Mouse (Mus musculus) CD4-positive helper T cell, adult 2 months (primary cell): ENCODE results near the gene Tgfbi.

Experiments
- DNase-seq: peaks from one replicate; pipeline ENCODE4 v3.0.0-alpha.2; 2012; ENCODE audit warnings: low read depth, missing footprints, low spot score

Gene Tgfbi

DNA sequence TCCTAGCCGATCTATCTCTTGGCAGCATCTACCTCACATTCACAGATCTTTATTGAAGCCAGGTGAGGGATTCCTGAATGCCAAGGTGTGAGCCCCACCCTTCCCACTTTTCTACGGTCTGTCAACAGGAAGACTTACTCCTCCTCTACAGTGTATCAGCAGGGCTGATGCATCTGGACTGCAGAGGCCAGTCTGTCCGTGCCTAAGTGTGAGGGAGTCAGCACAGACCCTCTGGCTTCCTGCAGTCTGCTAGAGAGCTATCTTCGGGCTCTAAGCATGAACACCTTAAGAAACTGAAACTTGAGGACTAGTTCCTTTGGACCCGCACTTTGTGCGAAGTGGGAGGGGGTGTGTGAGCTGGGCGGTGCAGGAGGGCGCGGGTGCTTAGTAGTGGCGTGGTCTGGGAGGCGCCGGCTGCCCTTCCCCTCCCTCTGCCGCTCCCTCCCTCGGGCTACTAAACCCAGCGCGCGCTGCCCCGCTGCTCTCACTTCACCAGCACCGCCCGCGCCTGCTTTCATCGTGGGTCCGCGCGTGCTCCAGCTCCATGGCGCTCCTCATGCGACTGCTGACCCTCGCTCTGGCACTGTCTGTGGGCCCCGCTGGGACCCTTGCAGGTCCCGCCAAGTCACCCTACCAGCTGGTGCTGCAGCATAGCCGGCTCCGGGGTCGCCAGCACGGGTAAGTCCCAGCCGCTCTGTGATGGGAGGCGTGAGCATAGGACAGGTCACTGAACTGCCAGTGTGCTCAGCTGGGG is at the start of gene Tgfbi:
Gene Tgfbi (plus strand): TSS at position 421 of the 754 bp plus-strand sequence.
- DNase-seq: no peak

DNA sequence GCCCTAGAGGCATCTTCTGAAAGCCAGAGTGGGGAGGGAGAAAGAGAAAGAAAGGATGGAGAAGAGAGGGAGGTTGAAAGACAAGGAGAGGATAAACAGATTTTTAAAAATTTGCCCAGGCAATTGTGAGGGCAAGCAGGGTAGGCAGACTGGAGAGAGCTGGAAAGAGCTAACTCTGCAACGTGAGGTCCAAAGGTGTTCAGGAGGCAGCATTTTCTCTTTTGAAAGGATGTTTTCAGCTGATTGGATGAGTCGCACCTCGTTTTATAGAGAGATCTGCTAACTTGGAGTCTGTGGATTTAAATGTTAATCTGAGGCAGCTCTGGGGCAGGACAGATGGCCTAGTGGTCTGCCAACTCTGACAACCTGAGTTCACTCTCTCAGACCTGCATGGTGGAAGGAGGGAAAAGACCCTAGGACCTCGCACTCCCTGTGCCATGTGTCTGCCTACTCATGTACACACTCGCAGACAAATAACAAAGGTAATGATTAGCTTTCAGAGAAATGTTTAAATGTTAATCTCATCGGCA is 49.4 kb upstream of the Tgfbi start:
- DNase-seq: no peak

DNA sequence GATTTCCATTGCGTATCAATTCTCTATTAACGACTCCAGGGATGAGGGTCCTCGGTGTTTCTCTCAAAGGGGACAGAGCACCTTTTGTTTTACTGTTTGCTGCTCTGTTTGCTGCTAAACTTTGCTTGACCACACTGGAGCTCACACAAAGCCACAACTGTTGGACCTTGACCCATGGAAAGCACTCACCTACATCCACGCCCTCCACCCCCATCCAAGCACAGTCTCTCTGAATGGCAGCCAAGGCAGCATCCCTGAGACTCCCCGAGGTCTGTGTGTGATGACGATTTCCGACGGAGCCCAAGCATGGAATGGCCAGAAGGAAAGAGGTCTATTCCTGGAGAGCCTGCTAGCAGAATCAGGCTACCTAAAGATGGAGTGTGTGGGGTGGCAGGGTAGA is 48.2 kb upstream of the Tgfbi start:
- no peak for DNase-seq

DNA sequence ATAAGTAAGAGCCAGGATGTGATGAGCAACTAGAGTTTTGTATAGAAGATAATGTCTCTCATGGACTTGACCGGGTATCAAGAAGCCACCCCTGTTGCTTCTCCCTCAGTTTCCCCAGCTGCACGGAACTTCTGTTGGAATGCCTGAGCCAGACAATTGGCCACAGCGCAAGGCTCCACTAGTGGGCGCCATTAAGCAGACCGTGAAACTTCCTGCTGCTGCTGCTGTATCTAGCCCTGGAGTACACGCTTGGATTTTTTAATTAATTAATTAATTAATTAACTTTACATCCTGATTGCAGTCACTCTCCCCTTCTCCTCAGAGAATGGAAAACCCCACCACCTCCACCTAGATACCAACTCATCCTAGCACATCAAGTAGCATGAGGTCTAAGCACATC is 46.2 kb upstream of the Tgfbi start:
- DNase-seq: no peak

DNA sequence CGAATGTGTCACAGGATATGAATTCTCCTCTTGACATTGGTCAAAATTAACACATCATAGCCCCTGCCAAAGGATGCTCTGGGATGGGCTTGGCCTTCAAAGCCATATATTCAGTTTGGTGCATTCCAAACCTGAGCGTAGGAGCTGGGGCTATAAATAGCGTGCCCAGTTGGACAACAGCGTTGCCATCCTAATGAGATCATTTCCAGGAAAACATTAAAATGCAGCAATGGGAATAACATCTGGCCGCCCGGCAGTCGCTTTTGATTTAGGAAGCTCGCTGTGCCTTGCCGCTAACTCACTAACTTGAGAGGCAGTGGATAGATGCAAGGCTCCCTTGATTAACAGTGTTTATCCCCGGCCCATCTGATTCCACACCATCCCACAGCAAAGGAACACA is 43.0 kb upstream of the Tgfbi start:
- no peak for DNase-seq

DNA sequence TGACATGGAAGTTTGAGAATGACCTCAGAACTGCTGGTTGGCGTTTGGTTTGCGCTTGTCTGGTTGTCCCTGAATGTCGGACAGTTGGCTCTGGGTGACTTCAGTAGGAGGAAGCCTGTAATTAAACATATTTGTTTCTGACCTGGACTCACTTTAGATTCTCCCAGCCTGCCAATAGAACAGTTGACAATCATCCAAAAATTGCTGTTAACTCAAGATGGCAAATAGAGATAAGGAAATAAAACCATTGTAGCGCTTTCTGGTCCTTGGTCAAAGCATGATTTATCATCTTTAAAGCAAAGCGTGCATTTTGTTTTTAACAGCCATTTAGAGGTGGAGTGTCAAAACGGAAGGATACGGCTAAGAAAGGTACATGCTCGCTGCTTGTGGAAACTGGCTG is 37.7 kb upstream of the Tgfbi start:
- DNase-seq: no peak

DNA sequence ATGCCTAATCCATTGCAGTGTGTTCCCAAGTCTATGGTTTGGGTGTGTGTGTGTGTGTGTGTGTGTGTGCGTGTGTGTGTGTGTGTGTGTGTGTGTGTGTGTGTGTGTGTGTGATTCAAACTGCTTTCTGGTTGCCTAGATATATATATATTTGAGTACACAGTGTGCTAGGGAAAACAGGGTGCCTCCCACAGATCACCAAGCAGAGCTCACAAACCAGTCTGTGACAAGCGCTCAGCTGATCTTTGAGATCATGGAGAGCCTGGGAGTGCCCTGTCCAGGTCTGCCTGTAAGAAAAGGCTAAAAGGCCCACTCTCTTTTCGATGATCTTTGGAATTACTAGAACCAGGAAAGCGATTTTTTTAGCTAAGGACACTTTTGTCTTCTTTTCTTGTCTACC is 34.2 kb upstream of the Tgfbi start:
- DNase-seq: no peak

DNA sequence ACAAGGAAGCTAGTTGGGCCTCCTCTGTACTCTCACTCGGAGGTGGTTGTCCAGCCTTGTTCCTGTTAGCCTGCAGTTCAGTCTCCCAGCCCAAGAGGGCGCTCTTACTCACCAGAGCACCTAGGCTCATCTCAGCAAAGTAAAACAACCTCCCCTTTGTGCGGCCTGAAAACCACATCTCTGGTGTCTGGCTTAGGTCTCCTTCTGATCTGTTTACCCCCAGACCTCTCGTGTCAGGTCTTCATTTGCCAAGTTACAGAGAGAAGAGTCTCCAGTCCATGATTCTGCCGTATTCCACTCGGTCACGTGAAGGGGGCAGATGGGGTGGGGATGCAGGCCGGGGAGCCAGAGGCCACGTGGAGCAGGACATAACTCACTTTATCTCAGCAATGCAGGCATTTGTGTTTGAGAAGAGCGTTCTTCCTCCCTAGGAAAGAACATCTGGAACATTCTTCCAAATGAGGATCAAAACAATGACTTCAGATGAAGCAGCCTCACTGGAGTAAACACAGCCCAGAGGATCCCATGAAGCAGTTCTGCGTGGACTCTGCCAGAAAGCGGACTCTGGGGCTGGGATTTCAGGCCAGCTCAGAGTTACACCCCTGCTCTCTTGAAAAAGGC is 33.5 kb upstream of the Tgfbi start:
- DNase-seq: peak; percentile 34

DNA sequence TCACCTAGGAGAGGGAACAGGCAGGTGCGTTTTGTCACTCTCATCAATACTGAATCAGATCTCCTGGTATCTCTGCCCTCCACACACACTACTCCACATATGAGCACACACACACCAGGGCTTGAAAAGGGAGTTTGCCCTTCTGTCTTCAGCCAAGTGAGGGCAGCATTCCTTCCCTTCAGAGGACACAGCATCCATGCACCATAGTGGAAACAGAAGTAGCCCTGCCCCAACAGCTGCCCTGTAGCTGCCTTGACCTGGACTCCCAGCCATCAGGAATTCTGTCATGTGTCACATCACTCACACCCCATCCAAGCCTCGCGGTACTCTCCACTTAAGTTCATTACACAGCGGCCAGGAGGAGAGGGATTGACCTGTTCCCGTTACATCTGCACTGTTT is 31.2 kb upstream of the Tgfbi start:
- no peak for DNase-seq

DNA sequence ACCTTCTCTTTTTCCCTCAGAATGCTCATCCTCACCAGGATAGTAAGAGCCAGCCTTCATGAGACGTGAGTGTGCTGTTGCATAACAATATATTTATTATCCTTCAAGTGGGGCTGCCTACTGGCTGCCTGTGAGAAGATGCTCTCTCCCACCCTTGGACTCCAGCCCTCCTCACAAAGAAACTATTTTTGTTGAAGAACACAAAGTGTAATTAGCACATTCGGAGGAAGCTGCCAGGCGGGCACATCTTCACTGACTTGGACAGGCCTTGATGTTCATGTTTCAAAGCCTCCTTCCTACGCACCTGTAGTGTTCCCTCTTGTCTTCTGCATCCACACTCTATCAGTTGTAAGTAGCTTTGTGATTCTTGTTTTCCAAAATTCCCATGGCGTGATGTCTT is 28.9 kb upstream of the Tgfbi start:
- no peak for DNase-seq

DNA sequence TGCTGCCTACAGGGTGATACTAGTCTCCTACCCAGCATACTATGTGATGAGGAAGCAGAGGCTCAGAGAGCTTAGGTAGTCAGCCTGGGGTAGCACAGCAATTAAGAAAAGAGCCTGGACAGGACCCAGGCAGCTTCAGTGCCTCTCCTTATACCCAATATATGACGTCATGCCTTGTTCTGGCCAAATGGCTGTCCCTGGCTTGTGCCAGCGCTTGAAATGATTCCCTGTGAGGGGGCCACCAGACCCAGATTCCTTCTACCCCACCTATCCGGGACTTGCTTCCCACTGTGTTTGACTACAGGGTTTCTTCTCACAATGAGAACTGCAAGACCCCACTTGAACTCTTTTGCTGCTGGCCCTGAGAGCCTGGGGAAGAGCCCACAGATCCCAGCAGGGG is 27.8 kb upstream of the Tgfbi start:
- DNase-seq: no peak

DNA sequence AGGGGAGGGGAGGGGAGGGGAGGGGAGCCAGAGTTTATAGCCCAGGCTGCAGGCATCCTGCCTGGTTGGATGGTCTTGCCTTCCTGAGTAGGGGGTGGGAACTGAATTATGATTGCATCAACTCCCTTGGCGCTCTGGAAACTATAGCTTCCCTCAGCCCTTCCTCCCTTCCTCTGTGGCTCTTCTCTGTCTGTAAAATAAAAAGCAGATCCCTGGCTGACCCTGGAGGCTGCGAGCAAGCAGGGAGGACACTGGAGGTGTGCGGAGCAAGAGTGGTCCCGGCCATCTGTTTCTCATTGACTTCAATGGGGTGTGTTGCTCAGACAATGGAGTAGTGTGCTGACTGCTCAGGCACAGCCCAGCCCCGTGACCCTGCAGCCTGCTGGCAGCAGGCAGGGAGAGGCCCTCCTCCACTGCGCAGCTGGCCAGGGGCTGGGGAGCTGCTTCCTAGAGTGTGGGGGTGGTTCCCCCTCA is 27.3 kb upstream of the Tgfbi start:
- DNase-seq: no peak

DNA sequence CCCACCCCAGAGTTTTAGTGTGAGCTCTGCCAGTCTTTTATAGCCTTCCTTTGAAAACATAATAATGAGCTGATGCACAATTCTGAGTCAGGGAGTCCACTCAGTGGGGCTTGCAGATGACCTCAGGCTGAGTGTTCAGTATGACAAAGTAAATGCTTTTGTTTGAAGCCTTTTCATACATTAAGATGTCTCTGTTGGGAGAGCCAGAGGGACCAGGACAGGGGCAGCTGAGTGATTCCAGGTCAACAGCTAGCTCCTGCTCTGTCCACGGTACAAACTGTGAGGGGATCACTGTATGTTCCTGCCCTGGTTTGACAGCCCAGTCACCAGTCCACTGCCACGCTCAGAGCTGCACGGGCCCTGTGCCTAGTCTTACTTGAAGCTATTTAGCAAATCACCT is 26.6 kb upstream of the Tgfbi start:
- no peak for DNase-seq

DNA sequence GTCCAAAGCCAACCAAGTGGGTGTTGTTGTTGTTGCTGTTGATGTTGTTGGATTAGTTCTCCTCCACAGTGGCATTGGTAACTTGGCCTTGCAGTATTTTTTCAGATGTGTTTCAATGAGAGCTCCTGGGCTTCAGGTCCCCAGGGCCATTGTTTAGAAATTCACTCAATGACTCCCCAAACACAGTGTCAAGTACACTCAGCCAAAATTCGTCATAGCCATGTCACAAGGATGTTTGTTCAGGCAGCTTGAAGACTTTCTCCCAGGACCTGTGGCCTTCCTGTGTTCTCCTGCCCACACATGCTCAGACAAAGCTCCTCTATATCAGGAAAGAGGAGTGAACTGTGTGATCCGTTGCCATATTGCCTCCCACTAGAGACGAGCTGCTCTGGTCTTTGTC is 23.3 kb upstream of the Tgfbi start:
- DNase-seq: no peak

DNA sequence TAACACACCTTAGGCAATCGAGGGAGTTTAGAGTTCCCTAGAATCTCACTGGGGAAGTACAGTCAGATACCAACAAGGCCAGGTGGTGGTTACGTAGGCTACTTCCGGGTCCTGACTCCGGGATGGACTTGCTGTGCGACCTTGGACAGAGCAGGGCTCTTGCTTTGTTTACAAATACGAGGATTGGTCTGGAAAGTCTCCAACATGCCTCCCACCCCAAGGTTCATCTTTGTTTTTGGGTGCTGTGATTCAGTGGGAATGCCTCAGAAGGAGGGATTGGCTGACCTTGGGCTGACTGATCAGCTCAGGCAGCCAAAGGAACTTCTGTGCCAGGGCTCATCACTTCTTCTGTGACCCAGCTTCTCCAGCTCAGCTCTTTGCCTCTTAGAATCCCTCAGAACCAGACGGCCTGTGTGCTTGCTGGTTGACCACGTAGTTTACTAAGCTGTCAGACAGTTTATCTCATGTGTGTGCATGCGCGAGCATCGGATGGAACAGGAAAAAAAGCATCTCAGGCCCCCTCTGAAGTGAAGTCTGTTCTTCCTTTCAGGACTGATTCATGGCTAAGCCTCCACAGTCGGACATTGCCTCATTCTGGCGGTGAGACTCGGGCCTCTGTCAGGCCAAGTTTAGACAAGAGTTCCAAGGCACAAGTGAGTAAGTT is 20.7 kb upstream of the Tgfbi start:
- DNase-seq: no peak

DNA sequence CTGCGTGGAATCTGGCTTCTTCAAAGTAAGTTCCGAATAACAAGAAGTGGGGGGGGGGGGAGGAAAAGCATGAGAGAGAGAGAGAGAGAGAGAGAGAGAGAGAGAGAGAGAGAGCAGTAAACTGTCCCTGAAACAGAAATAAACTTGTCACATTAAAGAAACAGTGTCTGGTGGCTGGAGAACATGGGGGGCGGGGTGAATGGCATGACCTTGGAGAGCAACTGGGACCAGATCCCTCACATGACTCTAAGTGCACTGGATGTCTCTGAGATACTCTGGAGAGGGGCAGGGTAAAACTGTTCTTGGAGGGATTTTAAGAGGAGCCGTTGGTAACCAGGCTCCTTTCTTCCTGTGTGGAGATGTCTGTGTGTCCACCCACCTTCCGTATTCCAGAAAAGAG is 19.1 kb upstream of the Tgfbi start:
- no peak for DNase-seq

DNA sequence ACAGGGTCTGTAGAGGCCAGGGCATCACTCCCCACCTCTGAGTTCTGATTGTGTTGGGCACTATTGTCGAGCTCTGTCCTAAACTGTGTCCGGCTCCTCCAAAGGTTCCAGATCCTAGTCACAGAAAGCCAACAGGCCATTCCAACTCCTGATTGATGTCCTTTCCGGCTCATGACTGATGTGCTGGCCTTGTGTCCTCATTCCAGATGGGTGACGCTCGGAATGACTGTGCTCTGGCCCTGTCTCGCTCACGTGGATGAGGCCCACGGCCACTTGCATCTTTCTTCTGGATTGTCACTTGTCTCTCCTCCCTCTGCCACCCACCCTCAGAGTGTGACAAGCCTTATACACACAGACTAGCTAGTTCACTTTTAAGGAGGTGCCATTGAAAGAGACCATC is 18.1 kb upstream of the Tgfbi start:
- no peak for DNase-seq

DNA sequence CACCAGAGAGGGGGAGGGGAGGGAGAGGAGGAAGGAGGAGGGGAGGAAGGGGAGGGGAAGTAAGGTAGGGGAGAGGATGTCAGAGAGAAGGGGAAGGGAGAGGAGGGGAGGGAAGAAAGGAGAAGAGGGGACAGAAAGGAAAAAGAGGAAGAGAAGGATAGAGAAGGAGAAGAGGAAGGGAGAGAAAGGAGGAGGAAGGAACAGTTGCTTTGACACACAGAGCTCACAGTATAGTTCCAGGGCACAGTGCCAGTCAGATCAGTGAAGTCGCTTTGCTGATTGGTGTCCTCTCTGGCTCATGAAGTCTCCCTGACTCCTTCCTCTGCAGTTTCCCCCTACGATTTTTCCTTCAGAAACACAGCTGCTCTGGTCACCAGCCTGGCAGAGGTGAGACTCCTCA is 17.4 kb upstream of the Tgfbi start:
- no peak for DNase-seq

DNA sequence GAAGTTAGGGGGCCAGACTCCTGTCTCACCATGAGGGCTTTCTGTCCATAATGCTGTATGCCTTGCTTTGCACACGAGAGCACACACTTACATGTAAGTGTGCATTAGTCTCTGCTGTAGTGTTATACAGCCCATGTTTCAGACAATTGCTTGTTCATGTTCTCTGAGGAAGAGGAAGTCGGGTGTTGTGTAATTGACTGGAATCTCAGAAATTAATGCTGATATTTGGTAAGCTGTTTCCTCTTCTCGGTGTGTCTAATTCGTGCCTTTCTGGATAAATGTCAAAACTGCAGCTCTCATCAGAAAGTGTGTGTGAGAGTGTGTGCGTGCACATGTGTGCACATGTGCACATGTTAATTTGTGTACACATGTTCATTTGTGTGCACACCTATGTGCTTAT is 16.1 kb upstream of the Tgfbi start:
- no peak for DNase-seq

DNA sequence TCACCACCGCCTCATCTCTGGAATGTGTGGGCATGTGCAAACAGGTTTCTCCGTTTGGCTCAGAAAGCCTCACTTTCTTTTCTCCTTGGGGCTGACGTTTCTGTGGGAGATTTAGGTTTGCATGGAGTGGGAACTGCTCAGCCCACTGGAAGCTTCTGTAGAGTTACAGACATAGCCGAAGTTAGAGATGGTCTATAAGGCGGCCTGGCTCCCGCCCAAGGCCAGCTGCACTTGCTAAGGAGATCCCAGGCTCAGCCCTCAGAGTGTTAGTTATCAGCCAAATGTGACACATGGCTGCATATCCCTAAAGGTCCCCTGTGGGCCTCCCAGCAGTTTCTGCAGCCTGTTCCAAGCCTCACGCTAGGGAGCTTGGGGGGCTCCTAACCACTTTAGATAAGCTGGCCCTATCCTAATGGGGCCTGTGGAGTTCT is 15.3 kb upstream of the Tgfbi start:
- DNase-seq: no peak

DNA sequence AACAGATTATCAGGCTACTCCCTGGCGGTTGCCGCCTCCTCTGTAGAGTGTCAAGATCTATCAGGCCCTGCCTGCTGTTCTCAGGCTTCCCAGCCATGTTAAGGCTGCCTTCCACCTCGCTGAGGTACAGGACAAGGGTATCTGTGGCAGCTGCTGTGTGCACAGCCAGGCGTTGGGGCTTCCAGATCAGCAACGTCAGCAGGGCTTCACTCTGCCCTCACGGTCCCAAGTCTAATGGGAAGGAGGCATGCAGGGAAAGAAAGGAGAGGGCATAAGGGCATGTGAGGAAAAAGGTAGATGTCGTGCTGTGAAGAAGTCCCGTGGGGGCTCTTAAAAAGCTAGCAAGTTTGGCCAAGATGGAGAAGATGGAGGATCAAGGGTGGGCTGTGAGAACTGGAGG is 14.1 kb upstream of the Tgfbi start:
- no peak for DNase-seq

DNA sequence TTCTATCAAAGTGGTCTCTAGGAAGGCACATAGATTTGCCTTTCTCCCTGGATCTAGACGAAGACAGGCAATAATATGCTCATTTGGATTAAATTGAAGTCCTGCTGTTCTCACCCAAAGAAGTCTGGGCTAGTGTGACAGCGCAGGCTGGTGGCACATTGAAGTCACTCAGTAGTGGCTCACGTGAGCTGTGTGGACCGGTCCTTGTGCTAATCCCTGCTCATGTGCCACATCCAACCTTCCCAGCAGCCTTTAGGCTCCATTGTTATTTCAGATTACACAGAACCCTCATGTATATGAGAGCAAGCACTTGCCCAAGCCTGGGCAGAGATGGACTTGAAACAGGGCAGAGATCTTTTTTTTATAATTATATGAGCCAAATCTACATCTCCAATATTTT is 12.0 kb upstream of the Tgfbi start:
- no peak for DNase-seq
